In genomic region chr2:120575121-120575520, GRCm38 (mm10) we compare ENCODE assay signal across 22 mouse cellular contexts. TPM values are rescaled to one million over a fixed set of nuclear protein-coding genes. Genes with fewer than 3 reads are reported as not detected.
DNase-seq lines count a peak whose midpoint lies in the region; ATAC-seq lines count a peak whose summit lies in the region.
"Had no signal": no experiment of that assay in that cellular context is flagged by ENCODE, and none has a peak within 500 bp of the region (broad histone marks: within the 10 kb centered on the region; RNA-seq: fewer than 3 reads in every experiment).

No protein-coding gene starts in this region.

- 73% methylated on average over 3 of the region's 3 CpGs for WGBS in liver, embryonic 12.5 days (ENCODE audit: insufficient replicate concordance)
- 44% methylated on average over 3 of the region's 3 CpGs for WGBS in limb, embryonic 12.5 days
- WGBS in midbrain, embryonic 10.5 days = 85% methylated on average over 3 of the region's 3 CpGs

- no peaks in the 10 kb centered on the region for H3K9me3 ChIP-seq in liver, embryonic 12.5 days (replicated peaks)
- H3K9me3 ChIP-seq in limb, embryonic 12.5 days = no peaks in the 10 kb centered on the region
- H3K9me3 ChIP-seq in midbrain, embryonic 10.5 days (replicated peaks) = no peaks in the 10 kb centered on the region
- H3K9me3 ChIP-seq: heart, embryonic 12.5 days; liver, embryonic 15.5 days; midbrain, embryonic 12.5 days; neural tube, embryonic 13.5 days had no signal

- no peaks in the 10 kb centered on the region for H3K27me3 ChIP-seq in liver, embryonic 12.5 days (replicated peaks)
- no peaks in the 10 kb centered on the region for H3K27me3 ChIP-seq in limb, embryonic 12.5 days
- no peaks in the 10 kb centered on the region for H3K27me3 ChIP-seq in splenic B cell, adult 2 months (ENCODE audit: control insufficient read depth, insufficient read depth, low read length, poor library complexity, severe bottlenecking)
- no peaks in the 10 kb centered on the region for H3K27me3 ChIP-seq in midbrain, embryonic 10.5 days (ENCODE audit: low read depth, poor library complexity, severe bottlenecking)
- H3K27me3 ChIP-seq: heart, embryonic 12.5 days; liver, embryonic 15.5 days; midbrain, embryonic 12.5 days; neural tube, embryonic 13.5 days had no signal

- no peak overlapping the region for H3K4me3 ChIP-seq in liver, embryonic 12.5 days
- H3K4me3 ChIP-seq in limb, embryonic 12.5 days (replicated peaks) = no peak overlapping the region
- H3K4me3 ChIP-seq in midbrain, embryonic 10.5 days = no peak overlapping the region
- H3K4me3 ChIP-seq: heart, embryonic 12.5 days; liver, embryonic 15.5 days; midbrain, embryonic 12.5 days; neural tube, embryonic 13.5 days had no signal

- peaks cover 17% of the 10 kb centered on the region for H3K36me3 ChIP-seq in liver, embryonic 12.5 days
- H3K36me3 ChIP-seq in limb, embryonic 12.5 days = peaks cover 19% of the 10 kb centered on the region; the same call in 1 of the 2 replicates
- H3K36me3 ChIP-seq in splenic B cell, adult 2 months (ENCODE audit: control insufficient read depth, insufficient read depth, low read length, poor library complexity, severe bottlenecking) = no peaks in the 10 kb centered on the region
- H3K36me3 ChIP-seq in midbrain, embryonic 10.5 days = peaks cover 17% of the 10 kb centered on the region

- peak overlapping the region; percentile 36 for H3K4me2 ChIP-seq in liver, embryonic 12.5 days
- no peak overlapping the region for H3K4me2 ChIP-seq in limb, embryonic 12.5 days
- H3K4me2 ChIP-seq: heart, embryonic 12.5 days; liver, embryonic 15.5 days; midbrain, embryonic 12.5 days; neural tube, embryonic 13.5 days had no signal

- H3K9ac ChIP-seq in liver, embryonic 12.5 days = no peak overlapping the region
- no peak overlapping the region for H3K9ac ChIP-seq in limb, embryonic 12.5 days (replicated peaks)
- H3K9ac ChIP-seq: heart, embryonic 12.5 days; liver, embryonic 15.5 days; midbrain, embryonic 12.5 days; neural tube, embryonic 13.5 days had no signal

- no peak for ATAC-seq in liver, embryonic 12.5 days
- no peak for ATAC-seq in limb, embryonic 12.5 days (ENCODE audit: insufficient number of reproducible peaks, insufficient read depth, low FRiP score, low TSS enrichment, low read depth)
- ATAC-seq: CD4-positive, CD25-positive, alpha-beta regulatory T cell, adult 4 months; hindbrain, embryonic 16.5 days; intestine, postnatal 0 days had no signal

- DNase-seq in liver = no peak
- peak; percentile 20 for DNase-seq in embryo, embryonic 10.5 days (ENCODE audit: low spot score)
- peak; percentile 9 for DNase-seq in splenic B cell, adult 2 months (ENCODE audit: low read depth, low spot score)
- DNase-seq in spleen, postnatal 4 days (ENCODE audit: low spot score in 2 of 2) = no peak
- no peak for DNase-seq in midbrain, embryonic 10.5 days (ENCODE audit: low spot score)
- DNase-seq: adrenal gland, postnatal 10 days; cerebellum, adult 8-10 months; gastrocnemius, postnatal 36 days; lung, postnatal 14 days; spleen, adult 18-20 months; thymus, postnatal 14 days had no signal

- peak overlapping the region; percentile 57 for H3K27ac ChIP-seq in liver, embryonic 12.5 days
- H3K27ac ChIP-seq in limb, embryonic 12.5 days = peak overlapping the region; percentile 36; the same call in 1 of the 2 replicates
- H3K27ac ChIP-seq in midbrain, embryonic 10.5 days (replicated peaks) = no peak overlapping the region
- H3K27ac ChIP-seq: kidney, postnatal 0 days; liver, embryonic 15.5 days; midbrain, embryonic 12.5 days; neural tube, embryonic 13.5 days; stomach, postnatal 0 days had no signal

- peaks cover 76% of the 10 kb centered on the region for H3K4me1 ChIP-seq in liver, embryonic 12.5 days
- H3K4me1 ChIP-seq in limb, embryonic 12.5 days (replicated peaks) = peaks cover 29% of the 10 kb centered on the region
- no peaks in the 10 kb centered on the region for H3K4me1 ChIP-seq in midbrain, embryonic 10.5 days
- H3K4me1 ChIP-seq: midbrain, embryonic 12.5 days; neural tube, embryonic 13.5 days had no signal

RNA-seq across cellular contexts. Expression of gene Snap23, which starts 7.7 kb away (rescaled TPM):
- polyA plus RNA-seq in liver, embryonic 12.5 days (2016; fragmentation: Nextera tagmentation; extraction: Ambion mirVana) = 48.5 and 49.6 TPM in 2 replicates
- 55.7 and 57.6 TPM in 2 replicates for polyA plus RNA-seq in limb, embryonic 12.5 days (2016; fragmentation: Nextera tagmentation; extraction: Ambion mirVana)
- 53.8 and 58.3 TPM in 2 replicates for polyA plus RNA-seq in midbrain, embryonic 10.5 days (2016; fragmentation: Nextera tagmentation; extraction: Ambion mirVana)

RNA-seq across cellular contexts. Expression of gene Zfp106, which starts 11.5 kb away (rescaled TPM):
- 41.9 and 43.4 TPM in 2 replicates for polyA plus RNA-seq in liver, embryonic 12.5 days (2016; fragmentation: Nextera tagmentation; extraction: Ambion mirVana)
- polyA plus RNA-seq in limb, embryonic 12.5 days (2016; fragmentation: Nextera tagmentation; extraction: Ambion mirVana) = 61.8 and 62.4 TPM in 2 replicates
- 69.7 and 76.2 TPM in 2 replicates for polyA plus RNA-seq in midbrain, embryonic 10.5 days (2016; fragmentation: Nextera tagmentation; extraction: Ambion mirVana)

RNA-seq across cellular contexts. Expression of gene Haus2, which starts 34.1 kb away (rescaled TPM):
- 21.7 and 21.8 TPM in 2 replicates for polyA plus RNA-seq in liver, embryonic 12.5 days (2016; fragmentation: Nextera tagmentation; extraction: Ambion mirVana)
- 29.2 and 29.7 TPM in 2 replicates for polyA plus RNA-seq in limb, embryonic 12.5 days (2016; fragmentation: Nextera tagmentation; extraction: Ambion mirVana)
- polyA plus RNA-seq in midbrain, embryonic 10.5 days (2016; fragmentation: Nextera tagmentation; extraction: Ambion mirVana) = 41.0 and 41.6 TPM in 2 replicates

RNA-seq across cellular contexts. Expression of gene Lrrc57, which starts 34.2 kb away (rescaled TPM):
- polyA plus RNA-seq in liver, embryonic 12.5 days (2016; fragmentation: Nextera tagmentation; extraction: Ambion mirVana) = 16.0 and 18.0 TPM in 2 replicates
- polyA plus RNA-seq in limb, embryonic 12.5 days (2016; fragmentation: Nextera tagmentation; extraction: Ambion mirVana) = 24.6 and 27.3 TPM in 2 replicates
- 31.1 and 33.7 TPM in 2 replicates for polyA plus RNA-seq in midbrain, embryonic 10.5 days (2016; fragmentation: Nextera tagmentation; extraction: Ambion mirVana)

RNA-seq across cellular contexts. Expression of gene Stard9, which starts 53.8 kb away (rescaled TPM):
- 1.4 and 1.7 TPM in 2 replicates for polyA plus RNA-seq in liver, embryonic 12.5 days (2016; fragmentation: Nextera tagmentation; extraction: Ambion mirVana)
- polyA plus RNA-seq in limb, embryonic 12.5 days (2016; fragmentation: Nextera tagmentation; extraction: Ambion mirVana) = 4.9 and 5.7 TPM in 2 replicates
- 2.1 and 2.2 TPM in 2 replicates for polyA plus RNA-seq in midbrain, embryonic 10.5 days (2016; fragmentation: Nextera tagmentation; extraction: Ambion mirVana)

Comparison
In these comparisons a context has a peak if more than half of its experiments do, and no peak if none do; other contexts are left out.
1. DNase-seq: peak in embryo, embryonic 10.5 days (single experiment) and splenic B cell, adult 2 months (single experiment); none in liver (single experiment), spleen, postnatal 4 days (0 of 2) and midbrain, embryonic 10.5 days (single experiment).